10 mouse cellular contexts compared by ENCODE assay signal in genomic region chr11:120833555-120834280, GRCm38 (mm10). TPM values are rescaled to one million over a fixed set of nuclear protein-coding genes. Genes with fewer than 3 reads are reported as not detected.
DNase-seq lines count a peak whose midpoint lies in the region; ATAC-seq and TF ChIP-seq lines count a peak whose summit lies in the region.
"Had no signal": no experiment of that assay in that cellular context is flagged by ENCODE, and none has a peak within 500 bp of the region (broad histone marks: within the 10 kb centered on the region; RNA-seq: fewer than 3 reads in every experiment).

No protein-coding gene starts in this region.

- peaks cover 13% of the 10 kb centered on the region for H3K4me1 ChIP-seq in hindbrain, embryonic 13.5 days (replicated peaks)
- no peaks in the 10 kb centered on the region for H3K4me1 ChIP-seq in lung, postnatal 0 days (ENCODE audit: insufficient read depth, low read depth, low read length)
- peaks cover 11% of the 10 kb centered on the region for H3K4me1 ChIP-seq in stomach, embryonic 15.5 days

- ATAC-seq in hindbrain, embryonic 13.5 days (ENCODE audit: low FRiP score), result peak; percentile 76
- peak; percentile 74 for ATAC-seq in lung, postnatal 0 days
- peak; percentile 72 for ATAC-seq in stomach, embryonic 15.5 days (ENCODE audit: insufficient read depth, low FRiP score, low read depth)

- peak overlapping the region; percentile 66 for H3K27ac ChIP-seq in hindbrain, embryonic 13.5 days
- peak overlapping the region; percentile 22; the same call in 1 of the 2 replicates for H3K27ac ChIP-seq in lung, postnatal 0 days (ENCODE audit: low read length)
- peak overlapping the region; percentile 58 for H3K27ac ChIP-seq in stomach, embryonic 15.5 days

- no peaks in the 10 kb centered on the region for H3K36me3 ChIP-seq in hindbrain, embryonic 13.5 days
- H3K36me3 ChIP-seq in lung, postnatal 0 days (ENCODE audit: insufficient read depth, low read length), result no peaks in the 10 kb centered on the region
- H3K36me3 ChIP-seq in stomach, embryonic 15.5 days, result no peaks in the 10 kb centered on the region

- no peak for TF ChIP-seq CTCF in lung, postnatal 0 days (IDR thresholded peaks at IDR 0.05)

- no peak overlapping the region for H3K4me3 ChIP-seq in hindbrain, embryonic 13.5 days
- no peak overlapping the region for H3K4me3 ChIP-seq in lung, postnatal 0 days (ENCODE audit: low read depth, low read length)
- no peak overlapping the region for H3K4me3 ChIP-seq in stomach, embryonic 15.5 days (replicated peaks)

- H3K9me3 ChIP-seq in hindbrain, embryonic 13.5 days, result no peaks in the 10 kb centered on the region
- no peaks in the 10 kb centered on the region for H3K9me3 ChIP-seq in lung, postnatal 0 days (ENCODE audit: low read length)
- H3K9me3 ChIP-seq in stomach, embryonic 15.5 days, result no peaks in the 10 kb centered on the region
- H3K9me3 ChIP-seq: G1E had no signal

- H3K9ac ChIP-seq in hindbrain, embryonic 13.5 days, result peak overlapping the region; percentile 35; the same call in 1 of the 2 replicates
- no peak overlapping the region for H3K9ac ChIP-seq in lung, postnatal 0 days (replicated peaks; ENCODE audit: low read depth)
- H3K9ac ChIP-seq in stomach, embryonic 15.5 days, result no peak overlapping the region

- TF ChIP-seq EP300 in lung, postnatal 0 days (IDR thresholded peaks at IDR 0.05), result no peak

- H3K27me3 ChIP-seq in hindbrain, embryonic 13.5 days, result no peaks in the 10 kb centered on the region
- no peaks in the 10 kb centered on the region for H3K27me3 ChIP-seq in lung, postnatal 0 days (replicated peaks; ENCODE audit: insufficient read depth, low read length)
- H3K27me3 ChIP-seq in stomach, embryonic 15.5 days (replicated peaks), result no peaks in the 10 kb centered on the region

- 49% methylated on average over 8 of the region's 8 CpGs for WGBS in hindbrain, embryonic 13.5 days
- WGBS in lung, postnatal 0 days, result 41% methylated on average over 8 of the region's 8 CpGs
- WGBS in stomach, embryonic 15.5 days, result 54% methylated on average over 8 of the region's 8 CpGs

- no peak overlapping the region for H3K4me2 ChIP-seq in hindbrain, embryonic 13.5 days
- no peak overlapping the region for H3K4me2 ChIP-seq in lung, postnatal 0 days (replicated peaks; ENCODE audit: low read depth, low read length)
- H3K4me2 ChIP-seq in stomach, embryonic 15.5 days, result no peak overlapping the region

- DNase-seq in lung, adult 18-20 months, result peak; percentile 61 to 70
- no peak for DNase-seq in lung, postnatal 4 days
- peak; percentile 81 for DNase-seq in lung, postnatal 0 days (ENCODE audit: low spot score)
- no peak for DNase-seq in gastrocnemius, postnatal 10 days
- DNase-seq in cerebellum, adult 18-20 months, result no peak
- DNase-seq in kidney, postnatal 10 days, result no peak
- DNase-seq: cerebellum, adult 11-12 months had no signal

RNA-seq across cellular contexts. Expression of gene Fasn, which starts 9.4 kb away (rescaled TPM):
- polyA plus RNA-seq in hindbrain, embryonic 13.5 days (2015; fragmentation: Nextera tagmentation; extraction: Ambion mirVana), result 67.9 and 69.7 TPM in 2 replicates
- 54.7 and 63.8 TPM in 2 replicates for polyA plus RNA-seq in lung, postnatal 0 days (2015; fragmentation: Nextera tagmentation; extraction: Ambion mirVana)
- 45.9 and 46.3 TPM in 2 replicates for polyA plus RNA-seq in stomach, embryonic 15.5 days (2015; fragmentation: Nextera tagmentation; extraction: Ambion mirVana)
- 10 to 100 TPM; 21.8 to 26.4 TPM for total RNA-seq in gastrocnemius, postnatal 10 days (2021)

RNA-seq across cellular contexts. Expression of gene Dus1l, which starts 37.5 kb away (rescaled TPM):
- polyA plus RNA-seq in hindbrain, embryonic 13.5 days (2015; fragmentation: Nextera tagmentation; extraction: Ambion mirVana), result 45.6 and 48.6 TPM in 2 replicates
- 40.5 and 43.1 TPM in 2 replicates for polyA plus RNA-seq in lung, postnatal 0 days (2015; fragmentation: Nextera tagmentation; extraction: Ambion mirVana)
- 69.2 and 79.0 TPM in 2 replicates for polyA plus RNA-seq in stomach, embryonic 15.5 days (2015; fragmentation: Nextera tagmentation; extraction: Ambion mirVana)
- total RNA-seq in gastrocnemius, postnatal 10 days (2021), result 10 to 100 TPM; 29.9 to 34.0 TPM

RNA-seq across cellular contexts. Expression of gene Gps1, which starts 49.6 kb away (rescaled TPM):
- polyA plus RNA-seq in hindbrain, embryonic 13.5 days (2015; fragmentation: Nextera tagmentation; extraction: Ambion mirVana), result 265 and 274 TPM in 2 replicates
- 121 and 131 TPM in 2 replicates for polyA plus RNA-seq in lung, postnatal 0 days (2015; fragmentation: Nextera tagmentation; extraction: Ambion mirVana)
- polyA plus RNA-seq in stomach, embryonic 15.5 days (2015; fragmentation: Nextera tagmentation; extraction: Ambion mirVana), result 157 and 172 TPM in 2 replicates
- total RNA-seq in gastrocnemius, postnatal 10 days (2021), result 10 to 100 TPM; 57.3 to 61.5 TPM

RNA-seq across cellular contexts. Expression of gene Rfng, which starts 49.7 kb away (rescaled TPM):
- 98.0 and 98.5 TPM in 2 replicates for polyA plus RNA-seq in hindbrain, embryonic 13.5 days (2015; fragmentation: Nextera tagmentation; extraction: Ambion mirVana)
- polyA plus RNA-seq in lung, postnatal 0 days (2015; fragmentation: Nextera tagmentation; extraction: Ambion mirVana), result 22.5 and 26.4 TPM in 2 replicates
- 35.8 and 40.9 TPM in 2 replicates for polyA plus RNA-seq in stomach, embryonic 15.5 days (2015; fragmentation: Nextera tagmentation; extraction: Ambion mirVana)
- 1 to 10 TPM; 6.3 to 7.7 TPM for total RNA-seq in gastrocnemius, postnatal 10 days (2021)

Comparison
In these comparisons a context has a peak if more than half of its experiments do, and no peak if none do; other contexts are left out.
1. DNase-seq: peak in lung, adult 18-20 months (2 of 2) and lung, postnatal 0 days (single experiment); none in lung, postnatal 4 days (0 of 2), gastrocnemius, postnatal 10 days (single experiment), cerebellum, adult 18-20 months (0 of 2) and kidney, postnatal 10 days (single experiment).
2. Peak in every context shown above with its lines, with median percentiles within 50 percentile points of each other: ATAC-seq and H3K27ac ChIP-seq.